Mouse (Mus musculus): ENCODE data around the gene Jade1. TPM values are rescaled to one million over a fixed set of nuclear protein-coding genes. Genes with fewer than 3 reads are reported as not detected.

Jade1 gene
- polyA plus RNA-seq, 1 experiment from 2014 or later = 9.0 TPM

- WGBS = 91% methylated on average over 14 of the region's 14 CpGs
- TF ChIP-seq EP300 (optimal IDR thresholded peaks at IDR 0.05) (no peak), CTCF (IDR thresholded peaks at IDR 0.05; ENCODE audit: low read depth) (no peak)
- H3K27ac ChIP-seq (replicated peaks) = no peak overlapping the region
These were observed 27.6 kb downstream of the Jade1 start for GRCm38 (mm10) chr3:41583092-41583491.

GRCm38 (mm10) chr3:41583621-41584020 lies 28.1 kb downstream of the Jade1 start:
- no peaks in the 10 kb centered on the region for H3K36me3 ChIP-seq (ENCODE audit: control insufficient read depth, insufficient read depth, low read length)
- H3K9ac ChIP-seq (ENCODE audit: low read length) = no peak overlapping the region
- no peak overlapping the region for H3K4me3 ChIP-seq (ENCODE audit: low read depth, low read length)
- TF ChIP-seq EP300 (optimal IDR thresholded peaks at IDR 0.05) (no peak), CTCF (IDR thresholded peaks at IDR 0.05; ENCODE audit: low read depth) (no peak)
- WGBS = 61% methylated on average over 4 of the region's 4 CpGs
- DNase-seq (ENCODE audit: low spot score) (no peak), ATAC-seq (ENCODE audit: low FRiP score, low TSS enrichment) (no peak)
- no peaks in the 10 kb centered on the region for H3K4me1 ChIP-seq (replicated peaks; ENCODE audit: control insufficient read depth, insufficient read depth)
- no peaks in the 10 kb centered on the region for H3K27me3 ChIP-seq (ENCODE audit: control insufficient read depth, insufficient read depth, low read length)
- H3K9me3 ChIP-seq (ENCODE audit: control insufficient read depth, low read length) = no peaks in the 10 kb centered on the region
- no peak overlapping the region for H3K4me2 ChIP-seq (replicated peaks; ENCODE audit: low read depth)
- H3K27ac ChIP-seq (replicated peaks) = no peak overlapping the region

More at GRCm38 (mm10) chr3:41583092-41583491, 27.6 kb downstream of the Jade1 start:
- Histone ChIP-seq H3K36me3 (ENCODE audit: control insufficient read depth, insufficient read depth, low read length) (no peaks in the 10 kb centered on the region), H3K4me2 (replicated peaks; ENCODE audit: low read depth) (no peak overlapping the region), H3K9me3 (ENCODE audit: control insufficient read depth, low read length) (no peaks in the 10 kb centered on the region), H3K27me3 (ENCODE audit: control insufficient read depth, insufficient read depth, low read length) (no peaks in the 10 kb centered on the region), H3K9ac (ENCODE audit: low read length) (no peak overlapping the region), H3K4me1 (replicated peaks; ENCODE audit: control insufficient read depth, insufficient read depth) (no peaks in the 10 kb centered on the region), H3K4me3 (ENCODE audit: low read depth, low read length) (no peak overlapping the region)
- ATAC-seq (ENCODE audit: low FRiP score, low TSS enrichment) (no peak), DNase-seq (ENCODE audit: low spot score) (no peak)

GRCm38 (mm10) chr3:41585548-41585947 lies 30.0 kb downstream of the Jade1 start:
- Histone ChIP-seq H3K4me2 (replicated peaks; ENCODE audit: low read depth) (no peak overlapping the region), H3K36me3 (ENCODE audit: control insufficient read depth, insufficient read depth, low read length) (no peaks in the 10 kb centered on the region), H3K4me3 (ENCODE audit: low read depth, low read length) (no peak overlapping the region), H3K4me1 (replicated peaks; ENCODE audit: control insufficient read depth, insufficient read depth) (no peaks in the 10 kb centered on the region), H3K9ac (ENCODE audit: low read length) (no peak overlapping the region), H3K27ac (replicated peaks) (no peak overlapping the region), H3K27me3 (ENCODE audit: control insufficient read depth, insufficient read depth, low read length) (no peaks in the 10 kb centered on the region), H3K9me3 (ENCODE audit: control insufficient read depth, low read length) (no peaks in the 10 kb centered on the region)
- no peak for DNase-seq (ENCODE audit: low spot score)
- 84% methylated on average over 5 of the region's 5 CpGs for WGBS
- TF ChIP-seq EP300 (optimal IDR thresholded peaks at IDR 0.05) = no peak
- TF ChIP-seq CTCF (IDR thresholded peaks at IDR 0.05; ENCODE audit: low read depth) = no peak
- no peak for ATAC-seq (ENCODE audit: low FRiP score, low TSS enrichment)

- 62% methylated on average over 6 of the region's 6 CpGs for WGBS
- Histone ChIP-seq H3K4me2 (replicated peaks; ENCODE audit: low read depth) (no peak overlapping the region), H3K36me3 (ENCODE audit: control insufficient read depth, insufficient read depth, low read length) (no peaks in the 10 kb centered on the region), H3K27me3 (ENCODE audit: control insufficient read depth, insufficient read depth, low read length) (no peaks in the 10 kb centered on the region), H3K27ac (replicated peaks) (no peak overlapping the region), H3K9me3 (ENCODE audit: control insufficient read depth, low read length) (no peaks in the 10 kb centered on the region), H3K9ac (ENCODE audit: low read length) (no peak overlapping the region), H3K4me3 (ENCODE audit: low read depth, low read length) (no peak overlapping the region), H3K4me1 (replicated peaks; ENCODE audit: control insufficient read depth, insufficient read depth) (no peaks in the 10 kb centered on the region)
- no peak for DNase-seq (ENCODE audit: low spot score)
- TF ChIP-seq CTCF (IDR thresholded peaks at IDR 0.05; ENCODE audit: low read depth) (no peak), EP300 (optimal IDR thresholded peaks at IDR 0.05) (no peak)
- ATAC-seq (ENCODE audit: low FRiP score, low TSS enrichment) = no peak
These were observed 30.8 kb downstream of the Jade1 start for GRCm38 (mm10) chr3:41586330-41586729.

- WGBS = 71% methylated on average over 7 of the region's 7 CpGs
- Histone ChIP-seq H3K27ac (replicated peaks) (0 out of 2 replicates have a peak overlapping the region, but pooled peaks have one; percentile 63), H3K4me1 (replicated peaks; ENCODE audit: control insufficient read depth, insufficient read depth) (no peaks in the 10 kb centered on the region), H3K36me3 (ENCODE audit: control insufficient read depth, insufficient read depth, low read length) (no peaks in the 10 kb centered on the region), H3K9me3 (ENCODE audit: control insufficient read depth, low read length) (no peaks in the 10 kb centered on the region), H3K27me3 (ENCODE audit: control insufficient read depth, insufficient read depth, low read length) (no peaks in the 10 kb centered on the region), H3K9ac (ENCODE audit: low read length) (peak overlapping the region; percentile 27; the same call in 1 of the 2 replicates), H3K4me3 (ENCODE audit: low read depth, low read length) (no peak overlapping the region), H3K4me2 (replicated peaks; ENCODE audit: low read depth) (no peak overlapping the region)
- no peak for TF ChIP-seq EP300 (optimal IDR thresholded peaks at IDR 0.05)
- TF ChIP-seq CTCF (IDR thresholded peaks at IDR 0.05; ENCODE audit: low read depth) = no peak
- ATAC-seq (ENCODE audit: low FRiP score, low TSS enrichment) (no peak), DNase-seq (ENCODE audit: low spot score) (no peak)
These were observed 31.4 kb downstream of the Jade1 start for GRCm38 (mm10) chr3:41586917-41587316.

- DNase-seq (ENCODE audit: low spot score) = no peak
These were observed 32.1 kb downstream of the Jade1 start for GRCm38 (mm10) chr3:41587588-41587987.

More at GRCm38 (mm10) chr3:41587588-41587987, 32.1 kb downstream of the Jade1 start:
- Histone ChIP-seq H3K4me2 (replicated peaks; ENCODE audit: low read depth) (no peak overlapping the region), H3K27ac (replicated peaks) (no peak overlapping the region), H3K27me3 (ENCODE audit: control insufficient read depth, insufficient read depth, low read length) (no peaks in the 10 kb centered on the region), H3K4me1 (replicated peaks; ENCODE audit: control insufficient read depth, insufficient read depth) (no peaks in the 10 kb centered on the region), H3K4me3 (ENCODE audit: low read depth, low read length) (no peak overlapping the region), H3K9me3 (ENCODE audit: control insufficient read depth, low read length) (no peaks in the 10 kb centered on the region), H3K9ac (ENCODE audit: low read length) (no peak overlapping the region), H3K36me3 (ENCODE audit: control insufficient read depth, insufficient read depth, low read length) (no peaks in the 10 kb centered on the region)
- peak; percentile 65; the same call in 1 of the 2 replicates for ATAC-seq (ENCODE audit: low FRiP score, low TSS enrichment)
- TF ChIP-seq CTCF (IDR thresholded peaks at IDR 0.05; ENCODE audit: low read depth) (no peak), EP300 (optimal IDR thresholded peaks at IDR 0.05) (no peak)
- 66% methylated on average over 6 of the region's 6 CpGs for WGBS

Measured in stomach, postnatal 0 days (tissue).